In the genomic region with DNA sequence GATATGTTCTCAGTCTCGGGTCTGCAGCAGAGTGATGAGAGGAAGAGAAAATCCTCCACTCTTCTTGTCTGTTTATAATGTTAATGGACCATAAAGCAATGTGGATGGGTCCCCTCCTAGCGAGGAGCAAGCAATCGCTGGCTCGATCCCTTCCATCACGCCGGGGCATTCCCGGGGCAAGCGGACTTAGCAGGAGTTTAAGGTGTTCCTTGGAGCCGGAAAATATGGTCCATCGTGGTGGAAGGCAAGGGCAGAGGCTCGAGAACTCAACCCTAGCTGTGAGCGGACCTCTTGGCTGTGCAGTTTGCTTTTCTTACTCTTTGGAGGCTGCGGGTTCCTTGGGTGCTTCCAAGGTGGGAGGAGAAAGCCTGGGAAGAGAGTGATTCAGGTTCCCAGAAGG, we compare ENCODE assay signal across 9 mouse cellular contexts.
DNase-seq lines count a peak whose midpoint lies in the region; ATAC-seq and TF ChIP-seq lines count a peak whose summit lies in the region.
"Had no signal": no experiment of that assay in that cellular context is flagged by ENCODE, and none has a peak within 500 bp of the region (broad histone marks: within the 10 kb centered on the region; RNA-seq: fewer than 3 reads in every experiment).

No protein-coding gene starts in this region.

- H3K4me1 ChIP-seq in lung, embryonic 15.5 days, result peaks cover 15% of the 10 kb centered on the region
- H3K4me1 ChIP-seq in lung, adult 2 months (ENCODE audit: control insufficient read depth, insufficient read depth, low read length), result no peaks in the 10 kb centered on the region
- H3K4me1 ChIP-seq in intestine, embryonic 14.5 days (replicated peaks; ENCODE audit: control insufficient read depth, insufficient read depth, low read length), result no peaks in the 10 kb centered on the region; the same call in 1 of the 2 replicates
- peaks cover 4% of the 10 kb centered on the region; the same call in 1 of the 2 replicates for H3K4me1 ChIP-seq in neural tube, embryonic 14.5 days (ENCODE audit: control insufficient read depth, insufficient read depth, low read length)

- no peak overlapping the region for H3K27ac ChIP-seq in lung, embryonic 15.5 days
- no peak overlapping the region for H3K27ac ChIP-seq in intestine, embryonic 14.5 days (ENCODE audit: low read depth)
- H3K27ac ChIP-seq in neural tube, embryonic 14.5 days (ENCODE audit: low read depth, low read length), result peak overlapping the region; percentile 57

- no peak for TF ChIP-seq POLR2A in lung, adult 2 months (IDR thresholded peaks at IDR 0.05; ENCODE audit: borderline replicate concordance, extremely low read depth, low read depth, low read length)

- DNase-seq in adrenal gland, adult (ENCODE audit: inconsistent age in 2 of 2, low spot score in 1 of 2), result peak; percentile 4 to 22
- no peak for DNase-seq in adrenal gland, postnatal 25 days
- DNase-seq in lung, adult 2 months, result no peak
- peak; percentile 56 for DNase-seq in intestine, embryonic 14.5 days (ENCODE audit: low spot score)
- DNase-seq in layer of hippocampus, adult 9-10 months (ENCODE audit: low spot score), result no peak
- no peak for DNase-seq in yolk sac, embryonic 10.5 days (ENCODE audit: low spot score)
- DNase-seq: liver had no signal

- no peak overlapping the region for H3K9ac ChIP-seq in lung, embryonic 15.5 days
- no peak overlapping the region for H3K9ac ChIP-seq in intestine, embryonic 14.5 days (ENCODE audit: low read length)
- H3K9ac ChIP-seq in neural tube, embryonic 14.5 days (replicated peaks; ENCODE audit: low read depth, low read length), result peak overlapping the region; percentile 56

- no peaks in the 10 kb centered on the region for H3K9me3 ChIP-seq in lung, embryonic 15.5 days
- no peaks in the 10 kb centered on the region for H3K9me3 ChIP-seq in intestine, embryonic 14.5 days (ENCODE audit: control insufficient read depth, low read length)
- no peaks in the 10 kb centered on the region for H3K9me3 ChIP-seq in neural tube, embryonic 14.5 days (ENCODE audit: control insufficient read depth, low read length)

- peak overlapping the region; percentile 78 for H3K4me2 ChIP-seq in lung, embryonic 15.5 days
- H3K4me2 ChIP-seq in intestine, embryonic 14.5 days (ENCODE audit: low read length), result peak overlapping the region; percentile 64
- peak overlapping the region; percentile 84 for H3K4me2 ChIP-seq in neural tube, embryonic 14.5 days (ENCODE audit: low read depth, low read length)

- no peaks in the 10 kb centered on the region for H3K36me3 ChIP-seq in lung, embryonic 15.5 days
- H3K36me3 ChIP-seq in intestine, embryonic 14.5 days (ENCODE audit: control insufficient read depth, insufficient read depth, low read length), result no peaks in the 10 kb centered on the region
- no peaks in the 10 kb centered on the region for H3K36me3 ChIP-seq in neural tube, embryonic 14.5 days (ENCODE audit: control insufficient read depth, insufficient read depth, low read length)

- no peak for ATAC-seq in lung, embryonic 15.5 days (ENCODE audit: borderline replicate concordance, extremely low read depth, low FRiP score, low TSS enrichment)
- no peak for ATAC-seq in intestine, embryonic 14.5 days (replicated peaks; ENCODE audit: low FRiP score, low TSS enrichment, low read depth)
- no peak for ATAC-seq in neural tube, embryonic 14.5 days (ENCODE audit: low read depth)

- WGBS in lung, embryonic 15.5 days, result 4% methylated on average over 13 of the region's 13 CpGs
- WGBS in lung, adult 2 months, result 4% methylated on average over 13 of the region's 13 CpGs
- WGBS in intestine, embryonic 14.5 days, result 2% methylated on average over 13 of the region's 13 CpGs
- WGBS in neural tube, embryonic 14.5 days, result 2% methylated on average over 13 of the region's 13 CpGs

- H3K4me3 ChIP-seq in lung, embryonic 15.5 days, result peak overlapping the region; percentile 43; the same call in 1 of the 2 replicates
- no peak overlapping the region for H3K4me3 ChIP-seq in lung, adult 2 months (replicated peaks; ENCODE audit: extremely low read depth, low read depth, low read length)
- peak overlapping the region; percentile 42 for H3K4me3 ChIP-seq in intestine, embryonic 14.5 days (ENCODE audit: low read depth, low read length)
- peak overlapping the region; percentile 34 for H3K4me3 ChIP-seq in neural tube, embryonic 14.5 days (ENCODE audit: low read depth, low read length)

- peaks cover 60% of the 10 kb centered on the region for H3K27me3 ChIP-seq in lung, embryonic 15.5 days
- peaks cover 62% of the 10 kb centered on the region for H3K27me3 ChIP-seq in intestine, embryonic 14.5 days (replicated peaks; ENCODE audit: control insufficient read depth, insufficient read depth, low read length)
- H3K27me3 ChIP-seq in neural tube, embryonic 14.5 days (ENCODE audit: control insufficient read depth, insufficient read depth, low read length), result no peaks in the 10 kb centered on the region; the same call in 1 of the 2 replicates

- no peak for TF ChIP-seq CTCF in lung, adult 2 months (IDR thresholded peaks at IDR 0.05; ENCODE audit: insufficient read depth, low read length)

Comparison
In these comparisons a context has a peak if more than half of its experiments do, and no peak if none do; other contexts are left out.
1. DNase-seq: peak in adrenal gland, adult (2 of 2) and intestine, embryonic 14.5 days (single experiment); none in adrenal gland, postnatal 25 days (single experiment), lung, adult 2 months (single experiment), layer of hippocampus, adult 9-10 months (single experiment) and yolk sac, embryonic 10.5 days (single experiment).
2. Peak in every context shown above with its lines, with median percentiles within 50 percentile points of each other: H3K4me2 ChIP-seq.